Mouse (Mus musculus): ENCODE results near the gene Hpd. TPM values are rescaled to one million over a fixed set of nuclear protein-coding genes. Genes with fewer than 3 reads are reported as not detected.

Hpd gene
- polyA plus RNA-seq, 1 experiment from 2014 or later, result not detected

- ATAC-seq (ENCODE audit: low read depth), result no peak
- Histone ChIP-seq H3K9ac (peak overlapping the region; percentile 100), H3K36me3 (peaks cover 29% of the 10 kb centered on the region), H3K27ac (replicated peaks) (peak overlapping the region; percentile 100), H3K9me3 (no peaks in the 10 kb centered on the region), H3K4me2 (peak overlapping the region; percentile 100), H3K4me1 (replicated peaks) (peaks cover 60% of the 10 kb centered on the region), H3K4me3 (peak overlapping the region; percentile 95), H3K27me3 (no peaks in the 10 kb centered on the region)
- under 1% methylated on average over 20 of the region's 20 CpGs for WGBS
Measured at GRCm38 (mm10) chr5:123137044-123137909, 45.2 kb downstream of the Hpd start.

DNA sequence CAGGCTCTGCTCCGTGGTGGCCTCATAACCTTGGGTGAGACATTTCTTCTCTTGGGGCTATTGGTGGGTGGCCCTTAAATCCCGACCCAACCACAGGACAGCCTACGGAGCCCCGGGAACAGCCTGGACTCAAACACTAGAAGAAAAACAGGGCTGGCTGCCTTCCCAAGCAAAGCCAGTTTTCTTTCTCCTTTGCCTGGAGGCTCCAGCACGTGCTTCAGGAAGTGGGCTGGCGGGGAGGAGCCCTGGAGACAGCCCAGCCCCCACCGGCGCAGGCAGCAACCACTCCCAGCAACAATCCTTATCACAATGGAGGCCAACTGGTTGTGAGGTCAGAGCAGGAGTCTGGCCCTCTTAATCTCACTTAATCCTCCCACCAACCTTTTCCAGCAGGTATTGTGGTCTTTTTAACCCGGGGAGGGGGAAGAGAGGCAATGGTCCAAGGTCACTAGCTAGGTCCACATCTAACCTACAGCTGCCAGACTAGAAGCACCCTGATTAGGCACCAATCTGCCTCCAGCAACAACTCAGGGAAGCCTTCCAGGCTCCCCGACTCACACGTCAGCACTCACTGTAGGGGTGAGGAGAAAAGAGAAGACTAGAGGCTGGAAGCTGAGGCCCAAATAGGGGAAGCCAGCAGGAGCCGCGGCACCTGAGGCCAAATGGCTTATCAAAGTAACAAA is 46.0 kb downstream of the Hpd start:
- Histone ChIP-seq H3K36me3 (peaks cover 29% of the 10 kb centered on the region), H3K4me2 (peak overlapping the region; percentile 100), H3K4me1 (replicated peaks) (peaks cover 68% of the 10 kb centered on the region), H3K4me3 (peak overlapping the region; percentile 95), H3K27me3 (no peaks in the 10 kb centered on the region), H3K9ac (peak overlapping the region; percentile 100), H3K9me3 (no peaks in the 10 kb centered on the region), H3K27ac (replicated peaks) (peak overlapping the region; percentile 100)
- peak; percentile 19; the same call in 1 of the 2 replicates for ATAC-seq (ENCODE audit: low read depth)
- 0% methylated on average over 13 of the region's 13 CpGs for WGBS

DNA sequence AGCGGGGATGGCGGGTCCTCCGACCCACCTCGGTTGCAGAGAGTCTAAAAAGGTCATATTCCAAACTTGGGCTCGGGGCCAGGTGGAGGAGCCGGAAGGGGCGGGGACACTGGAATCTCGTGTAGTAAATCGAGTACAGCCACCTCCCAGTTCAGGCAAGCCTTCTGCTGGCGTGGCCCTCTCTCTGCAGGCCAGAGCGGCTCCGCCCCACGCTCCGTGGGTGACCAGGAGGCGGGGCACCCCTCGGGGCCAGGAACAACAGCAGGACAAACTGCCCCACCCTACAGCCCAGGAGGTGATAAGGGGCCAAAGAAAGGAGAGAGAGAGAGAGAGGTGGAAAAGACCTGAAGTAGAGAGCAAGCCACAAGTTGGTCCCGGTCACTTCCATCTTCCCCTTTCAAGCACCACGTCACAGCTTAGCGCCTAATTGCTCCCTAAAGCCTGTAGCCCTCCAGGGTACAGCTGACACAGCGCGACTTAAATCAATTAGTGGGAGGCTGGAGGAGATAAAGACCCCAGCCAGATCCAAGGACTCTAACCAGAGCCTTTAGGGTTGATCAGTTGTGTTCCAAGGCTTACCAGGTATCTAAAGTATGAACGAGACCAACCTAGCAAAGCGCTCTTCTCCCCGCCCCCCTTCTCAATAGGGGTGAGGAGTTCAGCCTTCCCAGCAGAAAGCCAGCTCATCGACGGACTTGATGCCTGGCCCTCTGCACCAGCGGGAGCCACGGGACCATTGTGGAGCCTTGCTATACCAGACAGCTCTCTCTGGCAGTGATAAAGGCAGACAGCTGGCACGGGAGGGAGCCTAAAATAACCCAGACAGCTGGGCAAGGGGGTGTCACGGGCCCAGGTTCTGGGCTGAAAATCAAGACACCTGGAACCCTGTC is 46.8 kb downstream of the Hpd start:
- ATAC-seq (ENCODE audit: low read depth), result 0 out of 2 replicates have a peak, but pooled peaks have one; percentile 5
- no peaks in the 10 kb centered on the region for H3K27me3 ChIP-seq
- peak overlapping the region; percentile 100 for H3K9ac ChIP-seq
- 1% methylated on average over 30 of the region's 30 CpGs for WGBS
- peaks cover 33% of the 10 kb centered on the region for H3K36me3 ChIP-seq
- peak overlapping the region; percentile 95 for H3K4me3 ChIP-seq
- H3K9me3 ChIP-seq, result no peaks in the 10 kb centered on the region
- H3K27ac ChIP-seq (replicated peaks), result peak overlapping the region; percentile 100
- peaks cover 71% of the 10 kb centered on the region for H3K4me1 ChIP-seq (replicated peaks)
- peak overlapping the region; percentile 100 for H3K4me2 ChIP-seq

DNA sequence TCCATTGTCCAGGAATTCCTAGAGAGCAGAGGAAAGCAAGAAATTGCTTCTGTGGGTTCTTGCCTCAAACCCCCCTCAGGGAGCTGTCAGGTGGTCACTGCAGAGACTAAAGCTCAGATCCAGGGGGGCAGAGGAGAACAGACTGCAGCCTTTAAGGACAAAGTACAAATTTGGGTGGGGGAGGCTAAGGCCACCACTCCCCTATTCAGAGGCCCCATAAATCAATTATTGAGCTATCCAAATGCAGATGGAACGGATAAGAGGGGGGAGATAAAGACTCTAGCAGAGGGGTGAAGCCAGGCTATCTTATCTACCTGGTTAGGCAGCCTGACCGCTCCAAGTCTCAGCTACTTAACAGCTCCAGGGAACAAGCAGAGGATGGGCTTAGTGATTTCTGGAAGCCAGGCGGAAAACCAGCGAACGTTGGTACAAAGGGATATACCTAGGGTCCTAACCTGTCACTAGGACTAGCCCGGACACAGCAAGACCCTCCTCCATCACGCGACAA is 47.6 kb downstream of the Hpd start:
- H3K4me1 ChIP-seq (replicated peaks), result peaks cover 71% of the 10 kb centered on the region
- H3K36me3 ChIP-seq, result peaks cover 41% of the 10 kb centered on the region
- peak overlapping the region; percentile 100 for H3K27ac ChIP-seq (replicated peaks)
- no peaks in the 10 kb centered on the region for H3K27me3 ChIP-seq
- H3K9ac ChIP-seq, result peak overlapping the region; percentile 100
- peak overlapping the region; percentile 95 for H3K4me3 ChIP-seq
- no peaks in the 10 kb centered on the region for H3K9me3 ChIP-seq
- ATAC-seq (ENCODE audit: low read depth), result no peak
- 10% methylated on average over 8 of the region's 8 CpGs for WGBS
- peak overlapping the region; percentile 100 for H3K4me2 ChIP-seq

DNA sequence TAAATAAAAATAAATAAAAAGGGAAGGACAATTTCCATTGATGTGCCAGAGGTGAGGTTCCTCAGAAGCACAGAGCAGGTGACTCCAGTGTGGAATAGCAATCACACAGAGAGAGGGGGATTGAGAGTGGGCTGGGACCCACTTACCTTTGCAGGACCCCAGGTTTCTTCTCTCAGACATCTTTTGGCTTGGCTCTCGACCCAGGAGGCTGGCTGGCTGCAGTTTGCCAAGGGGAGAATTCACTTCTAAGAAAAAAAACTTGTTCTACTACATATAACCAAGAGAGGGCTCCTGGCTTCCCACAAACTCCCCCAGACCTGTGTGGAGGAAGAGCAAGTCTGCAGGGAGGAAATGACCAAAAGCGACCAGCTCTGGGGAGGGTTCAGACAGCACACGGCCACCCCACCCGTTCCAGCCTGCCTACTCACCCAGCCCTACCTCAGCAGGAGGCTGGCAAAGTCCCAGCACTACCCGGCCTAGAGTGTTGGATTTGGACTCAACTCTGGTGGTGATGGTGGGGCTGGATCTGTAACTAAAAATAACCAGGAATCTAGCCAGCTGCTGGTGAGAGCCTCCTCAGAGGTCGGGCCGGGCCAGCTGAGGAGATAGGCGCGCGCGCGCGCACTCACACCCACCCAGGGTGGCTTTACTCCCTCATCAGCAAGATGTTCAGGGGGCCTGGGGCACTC is 48.2 kb downstream of the Hpd start:
- Histone ChIP-seq H3K4me3 (peak overlapping the region; percentile 95), H3K9ac (peak overlapping the region; percentile 100), H3K9me3 (no peaks in the 10 kb centered on the region), H3K27me3 (no peaks in the 10 kb centered on the region), H3K4me1 (replicated peaks) (peaks cover 71% of the 10 kb centered on the region), H3K27ac (replicated peaks) (peak overlapping the region; percentile 100), H3K36me3 (peaks cover 47% of the 10 kb centered on the region), H3K4me2 (peak overlapping the region; percentile 100)
- 16% methylated on average over 13 of the region's 13 CpGs for WGBS
- no peak for ATAC-seq (ENCODE audit: low read depth)

DNA sequence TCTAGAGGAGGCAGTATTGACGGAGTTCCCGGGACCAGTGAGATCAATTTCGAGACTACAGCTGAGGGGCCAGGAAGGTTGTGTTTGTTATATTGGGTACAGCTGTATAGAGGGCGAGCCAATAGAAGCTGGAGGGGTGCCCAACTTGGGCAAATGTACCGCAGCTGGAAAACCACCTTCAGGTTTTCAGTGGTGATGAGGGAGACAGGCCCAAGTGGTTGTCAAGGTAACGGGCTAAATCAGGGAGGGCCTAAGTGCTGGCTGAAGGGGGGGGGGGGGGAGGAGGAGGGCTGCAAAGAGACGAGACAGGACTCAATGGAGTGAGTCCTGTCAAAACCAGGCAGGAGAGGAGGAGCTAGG is 48.8 kb downstream of the Hpd start:
- no peak for ATAC-seq (ENCODE audit: low read depth)
- peak overlapping the region; percentile 100 for H3K9ac ChIP-seq
- no peaks in the 10 kb centered on the region for H3K27me3 ChIP-seq
- peak overlapping the region; percentile 100 for H3K4me2 ChIP-seq
- H3K4me1 ChIP-seq (replicated peaks), result peaks cover 73% of the 10 kb centered on the region
- H3K36me3 ChIP-seq, result peaks cover 52% of the 10 kb centered on the region
- H3K27ac ChIP-seq (replicated peaks), result peak overlapping the region; percentile 100
- peak overlapping the region; percentile 95 for H3K4me3 ChIP-seq
- H3K9me3 ChIP-seq, result no peaks in the 10 kb centered on the region
- WGBS, result 11% methylated on average over 7 of the region's 7 CpGs

GRCm38 (mm10) chr5:123133083-123133783 is 49.3 kb downstream of the Hpd start:
- Histone ChIP-seq H3K9ac (peak overlapping the region; percentile 100), H3K27me3 (no peaks in the 10 kb centered on the region), H3K4me2 (peak overlapping the region; percentile 100), H3K9me3 (no peaks in the 10 kb centered on the region), H3K4me3 (peak overlapping the region; percentile 95), H3K27ac (replicated peaks) (peak overlapping the region; percentile 100), H3K4me1 (replicated peaks) (peaks cover 75% of the 10 kb centered on the region), H3K36me3 (peaks cover 58% of the 10 kb centered on the region)
- 21% methylated on average over 18 of the region's 18 CpGs for WGBS
- ATAC-seq (ENCODE audit: low read depth), result no peak

GRCm38 (mm10) chr5:123132308-123133071 is 50.0 kb downstream of the Hpd start, which contains the start of gene Rhof:
Gene Rhof, minus strand, starts transcription at chr5:123132692.
- H3K27ac ChIP-seq (replicated peaks), result peak within 1 kb of the TSS; percentile 100
- H3K4me2 ChIP-seq, result peak within 1 kb of the TSS; percentile 100
- no peaks in the 10 kb centered on the region for H3K27me3 ChIP-seq
- H3K4me1 ChIP-seq (replicated peaks), result peaks cover 67% of the 10 kb centered on the region
- H3K36me3 ChIP-seq, result peaks cover 61% of the 10 kb centered on the region
- ATAC-seq (ENCODE audit: low read depth), result peak; percentile 25; the same call in 1 of the 2 replicates
- 3% methylated on average over 44 of the region's 44 CpGs for WGBS
- no peaks in the 10 kb centered on the region for H3K9me3 ChIP-seq
- H3K9ac ChIP-seq, result peak within 1 kb of the TSS; percentile 100
- H3K4me3 ChIP-seq, result peak within 1 kb of the TSS; percentile 95

DNA sequence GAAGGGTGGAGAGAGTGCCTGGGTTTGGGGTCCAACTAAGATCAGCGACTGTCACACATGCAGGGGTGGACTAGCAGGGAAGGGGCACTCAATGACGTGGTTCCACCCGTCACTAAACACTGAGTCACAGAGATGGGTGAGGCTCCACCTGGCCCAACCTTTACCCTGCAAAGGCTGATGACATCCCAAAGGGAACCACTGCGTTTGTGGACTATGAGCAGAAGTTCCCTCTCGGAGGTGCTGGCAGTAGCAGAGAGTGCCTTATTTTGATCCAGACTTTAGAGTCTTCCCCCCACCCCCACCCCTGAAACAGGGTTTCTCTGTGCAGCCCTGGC is 51.7 kb downstream of the Hpd start:
- H3K4me3 ChIP-seq, result no peak overlapping the region
- H3K27ac ChIP-seq (replicated peaks), result no peak overlapping the region
- no peak for ATAC-seq (ENCODE audit: low read depth)
- no peak overlapping the region for H3K4me2 ChIP-seq
- H3K27me3 ChIP-seq, result no peaks in the 10 kb centered on the region
- H3K36me3 ChIP-seq, result peaks cover 66% of the 10 kb centered on the region
- H3K9ac ChIP-seq, result no peak overlapping the region
- peaks cover 50% of the 10 kb centered on the region for H3K4me1 ChIP-seq (replicated peaks)
- 85% methylated on average over 5 of the region's 5 CpGs for WGBS
- H3K9me3 ChIP-seq, result no peaks in the 10 kb centered on the region

DNA sequence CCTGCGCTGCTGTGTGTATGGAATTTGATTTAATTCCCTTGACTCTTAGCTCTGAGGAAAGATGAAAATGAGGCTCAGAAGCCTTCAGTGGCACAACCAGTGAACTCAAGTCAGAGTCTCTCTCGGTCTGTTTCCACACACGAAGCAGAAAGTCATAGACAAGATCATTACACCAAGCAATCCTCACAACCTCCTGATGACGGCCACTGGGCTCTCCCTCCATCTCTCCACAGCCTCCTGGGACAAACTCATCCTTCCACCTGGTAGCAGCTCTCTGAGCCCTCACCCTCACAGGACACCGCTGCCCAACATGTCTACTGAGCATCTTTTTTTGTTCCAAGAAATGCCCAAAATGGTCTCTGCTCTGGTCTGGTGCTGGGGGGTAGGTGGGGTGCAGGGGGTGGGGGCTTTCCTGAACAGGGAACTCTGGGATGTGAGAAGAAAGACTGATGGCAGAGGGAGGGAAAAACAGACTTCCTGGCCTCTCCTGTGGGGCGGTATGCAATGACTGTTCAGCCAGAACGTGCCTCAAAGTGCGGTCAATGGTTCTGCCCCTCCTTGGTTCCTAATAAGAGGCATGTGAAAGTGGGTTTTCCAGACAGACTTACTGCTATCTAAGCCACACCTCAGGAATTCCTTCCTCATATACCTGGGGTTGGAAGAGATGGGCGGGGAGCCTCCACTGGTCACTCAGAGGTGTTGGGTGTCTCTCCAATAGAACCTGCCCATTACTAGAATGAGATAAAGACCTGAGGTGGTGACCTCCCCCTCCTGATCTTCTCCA is 52.3 kb downstream of the Hpd start:
- H3K36me3 ChIP-seq, result peaks cover 68% of the 10 kb centered on the region
- no peak for ATAC-seq (ENCODE audit: low read depth)
- 88% methylated on average over 9 of the region's 9 CpGs for WGBS

More for the DNA sequence above, 52.3 kb downstream of the Hpd start:
- Histone ChIP-seq H3K4me3 (no peak overlapping the region), H3K4me1 (replicated peaks) (peaks cover 45% of the 10 kb centered on the region), H3K9ac (no peak overlapping the region), H3K9me3 (no peaks in the 10 kb centered on the region), H3K4me2 (no peak overlapping the region), H3K27ac (replicated peaks) (no peak overlapping the region), H3K27me3 (no peaks in the 10 kb centered on the region)

Data from neural tube, embryonic 13.5 days (tissue).